Mouse (Mus musculus) cerebellum, adult 9-11 months (tissue): Measurements from ENCODE around the gene Mtmr4.

Experiments used
- DNase-seq: peaks from one replicate; pipeline ENCODE4 v3.0.0; 2022

Gene Mtmr4

DNA sequence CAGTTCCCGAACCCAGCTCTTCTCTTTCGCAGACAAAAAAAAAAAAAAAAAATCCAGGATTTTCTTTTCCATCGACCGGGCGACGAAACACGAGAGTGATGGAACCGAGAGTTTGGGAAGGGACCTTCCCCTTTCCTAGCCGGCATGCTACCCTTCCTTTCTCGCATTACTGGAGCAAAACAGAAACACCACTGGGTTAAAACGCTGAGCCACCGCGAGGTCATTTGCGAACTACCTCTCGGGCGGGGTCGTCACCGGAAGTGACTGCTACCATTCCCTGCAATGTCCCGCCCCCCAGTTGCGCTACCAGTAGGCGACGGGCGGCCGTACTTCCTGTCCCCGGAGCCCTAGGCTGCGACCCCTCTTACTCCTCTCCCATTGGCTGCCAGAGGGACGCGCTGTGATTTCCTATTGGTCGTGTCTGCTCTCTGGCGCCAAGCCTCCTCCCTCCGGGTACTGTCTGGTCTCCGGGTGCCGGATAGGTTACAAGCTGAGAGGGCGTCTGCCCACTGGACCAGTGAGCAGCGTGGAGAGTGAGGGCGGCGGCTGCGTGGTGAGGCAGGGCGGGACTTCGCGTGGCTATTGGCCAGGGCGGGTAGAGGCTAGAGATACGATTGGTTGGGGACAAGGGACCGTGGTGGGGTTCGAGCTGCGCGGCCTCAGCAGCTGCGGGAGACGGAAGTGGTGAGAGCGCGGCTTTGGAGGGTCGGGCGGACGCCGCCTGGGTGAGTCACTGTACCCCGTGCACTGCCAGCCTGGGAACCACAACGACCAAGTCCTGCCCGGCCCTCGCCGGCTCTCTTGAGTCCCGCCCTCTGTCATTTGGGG is at the start of gene Mtmr4:
Gene Mtmr4, plus strand, starts transcription at position 637 of the 828 bp plus-strand sequence.
- DNase-seq = peak; percentile 100

DNA sequence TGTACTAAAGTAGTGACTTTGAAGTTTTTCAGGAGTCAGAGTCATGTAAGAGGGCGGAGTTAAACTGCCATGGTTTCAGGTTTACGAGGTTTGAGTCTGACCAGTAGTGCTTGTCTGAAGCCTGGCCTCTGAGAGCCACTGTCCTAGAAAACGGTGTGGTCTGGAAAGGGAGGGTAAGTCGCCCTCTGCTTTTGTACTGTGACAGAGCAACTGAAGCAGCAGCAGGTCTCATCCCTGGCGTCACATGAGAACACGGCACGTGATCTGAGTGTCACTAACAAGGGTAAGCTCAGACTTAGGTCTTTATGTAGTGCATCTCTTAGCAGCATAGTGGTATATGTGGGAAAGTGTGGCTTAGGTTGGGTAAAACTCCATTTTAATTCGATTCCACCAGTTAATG is 49.7 kb upstream of the Mtmr4 start:
- DNase-seq = no peak

DNA sequence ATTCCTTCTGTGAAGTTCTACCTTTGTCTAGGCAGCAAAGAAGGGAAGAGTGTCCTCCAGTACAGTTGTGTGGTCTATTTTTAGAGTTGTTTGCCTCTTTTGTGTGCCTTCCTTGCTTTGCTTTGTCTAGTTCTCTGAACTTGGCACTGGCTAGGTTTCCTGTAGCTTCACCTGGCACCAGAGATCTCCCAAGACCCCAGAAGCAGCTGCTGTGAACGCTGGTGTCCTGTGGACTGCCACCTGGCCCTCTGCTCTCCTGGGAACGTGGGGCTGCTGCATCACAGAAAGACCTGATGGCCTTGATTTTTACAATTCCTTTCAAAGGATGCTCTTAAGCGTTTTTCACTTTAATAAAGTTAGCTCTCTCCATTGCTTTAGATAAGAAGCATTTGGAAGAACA is 49.1 kb upstream of the Mtmr4 start:
- DNase-seq = peak; percentile 45

DNA sequence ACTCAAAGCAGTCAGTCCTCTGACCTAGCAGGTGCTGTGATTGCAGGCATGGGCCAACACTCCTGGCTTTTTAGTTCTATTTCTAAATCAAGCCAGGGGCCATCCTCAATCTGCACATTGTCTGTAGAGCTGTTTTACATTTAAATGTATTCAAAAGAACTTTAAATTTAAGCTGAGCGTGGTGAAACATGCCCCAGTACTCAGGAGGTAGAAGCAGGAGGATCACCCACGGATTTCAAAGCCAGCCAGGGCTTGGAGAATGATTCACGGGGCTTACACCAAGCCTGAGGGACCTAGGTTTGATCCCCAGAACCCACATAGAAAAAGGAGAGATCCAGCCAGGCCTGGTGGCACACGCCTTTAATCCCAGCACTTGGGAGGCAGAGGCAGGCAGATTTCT is 38.6 kb upstream of the Mtmr4 start:
- DNase-seq = no peak

DNA sequence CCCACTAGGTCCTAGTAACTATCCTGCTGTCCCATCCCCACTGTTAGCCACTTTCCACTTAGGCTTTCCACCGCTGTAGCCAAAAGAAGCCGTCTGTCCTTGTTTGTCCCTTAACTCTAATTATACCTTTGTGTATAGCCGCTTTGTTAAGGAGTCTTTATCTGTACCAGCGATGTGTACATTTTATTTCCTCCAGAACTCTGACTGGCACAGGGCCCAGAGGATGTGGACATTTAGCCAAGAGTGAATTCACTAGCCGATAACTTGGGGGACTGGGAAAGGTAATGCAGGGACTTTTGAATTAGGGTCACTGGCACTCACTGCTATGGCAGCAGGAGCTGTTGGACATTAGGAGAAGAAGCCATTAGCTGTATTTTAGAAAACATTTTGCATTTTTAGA is 37.6 kb upstream of the Mtmr4 start:
- no peak for DNase-seq

DNA sequence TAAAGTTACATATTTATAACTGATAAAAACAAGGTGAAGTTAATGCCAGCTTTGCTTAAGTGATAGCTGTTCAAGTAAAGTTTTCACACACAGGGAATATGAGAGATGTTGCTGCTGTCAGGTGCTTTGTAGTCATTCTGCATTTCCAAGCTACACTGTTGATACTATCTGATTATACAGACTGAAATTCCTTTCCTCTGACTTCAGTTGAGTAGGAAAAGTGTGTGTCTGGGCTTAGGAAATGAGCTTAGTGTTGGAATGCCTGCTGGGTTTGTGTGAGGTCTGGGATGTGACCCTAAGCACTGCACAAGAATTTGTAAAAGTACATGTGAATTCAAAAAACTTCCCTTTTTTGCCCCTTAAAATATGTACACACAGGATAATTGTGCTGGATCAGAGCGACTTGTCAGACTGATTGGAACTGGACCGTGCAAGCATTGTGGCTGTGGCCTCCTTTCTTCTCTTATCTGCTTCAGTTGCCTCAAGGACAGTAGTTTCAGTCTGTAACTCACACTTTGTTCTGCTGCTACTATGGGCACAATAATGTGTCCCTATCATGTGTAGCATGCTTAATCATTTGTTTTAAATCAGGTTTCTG is 36.8 kb upstream of the Mtmr4 start:
- no peak for DNase-seq

DNA sequence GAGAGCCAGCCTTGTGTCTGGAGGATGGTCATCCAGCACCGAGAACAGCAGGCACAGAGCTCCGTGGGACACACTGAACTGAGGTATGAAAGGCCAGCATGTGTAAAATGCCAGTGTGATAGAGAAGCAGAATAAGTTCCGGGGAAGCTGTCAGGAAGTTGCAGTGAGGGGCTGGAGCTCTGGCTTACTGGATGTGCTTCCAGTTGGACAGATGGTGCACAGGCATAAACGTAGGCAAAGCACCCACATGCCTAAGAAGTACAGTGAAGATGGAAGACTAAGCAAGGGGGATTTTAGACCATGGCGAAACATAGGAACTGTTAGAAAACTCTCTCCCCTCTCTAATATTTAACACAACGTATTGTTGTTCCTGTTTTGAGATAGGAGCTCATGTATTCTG is 30.8 kb upstream of the Mtmr4 start:
- DNase-seq = no peak

DNA sequence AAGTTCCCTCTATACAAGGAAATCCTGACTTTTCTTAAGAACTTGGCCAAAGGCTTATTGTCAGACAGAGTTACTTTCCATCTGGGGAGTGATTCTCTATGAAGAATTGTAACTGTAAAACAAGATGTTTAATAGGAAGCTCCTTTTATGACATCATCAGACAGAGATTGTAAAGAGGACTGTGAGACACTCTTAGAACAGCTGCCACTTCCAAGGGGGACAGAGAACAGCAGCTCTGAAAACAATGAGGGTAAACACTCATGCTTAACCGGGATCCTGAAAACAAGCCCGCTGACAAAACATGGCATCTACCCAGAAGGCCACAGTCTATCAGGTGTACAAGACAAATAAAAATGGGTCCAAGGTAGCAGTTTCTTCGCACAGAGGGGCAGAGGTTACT is 25.5 kb upstream of the Mtmr4 start, which contains the start of gene Gm11492:
Gene Gm11492, plus strand, starts transcription at position 153 of the 400 bp plus-strand sequence.
- DNase-seq = no peak

DNA sequence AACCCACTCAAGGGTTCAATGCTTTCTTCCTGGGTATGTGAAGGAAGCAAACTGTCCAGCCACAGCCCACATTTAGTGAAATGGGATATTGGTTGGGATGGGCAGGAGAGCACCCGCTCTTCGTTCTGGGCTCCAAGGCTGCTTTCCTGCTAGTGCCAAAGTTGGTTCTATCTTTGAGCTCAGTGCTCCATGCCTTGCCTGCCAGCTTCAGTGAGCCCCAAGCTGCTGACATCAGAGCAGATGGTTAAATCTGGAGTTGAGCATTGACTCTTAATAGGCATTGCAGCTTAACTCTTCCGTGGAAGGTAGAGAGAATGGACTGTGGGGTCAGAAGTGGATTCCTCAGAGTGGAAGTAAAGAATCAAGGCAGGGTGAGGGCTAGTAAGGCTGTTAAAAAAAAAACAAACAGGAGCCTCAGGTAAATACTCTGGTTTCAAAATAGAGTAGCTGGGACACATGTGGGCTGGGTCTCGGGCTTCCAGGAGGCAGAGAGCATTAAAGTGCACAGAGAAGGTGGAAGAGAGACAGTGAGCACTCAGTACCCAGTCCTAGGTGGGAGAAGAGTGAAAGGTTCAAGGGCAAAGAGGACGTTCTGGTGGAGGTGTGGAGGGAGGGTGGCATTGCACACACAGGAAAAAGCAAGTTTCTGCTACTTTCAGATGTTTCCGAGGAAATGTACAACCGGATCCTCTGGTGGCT is 23.6 kb upstream of the Mtmr4 start, which contains the start of gene Sept4:
Gene Sept4, plus strand, starts transcription at position 649 of the 699 bp plus-strand sequence.
- no peak for DNase-seq

DNA sequence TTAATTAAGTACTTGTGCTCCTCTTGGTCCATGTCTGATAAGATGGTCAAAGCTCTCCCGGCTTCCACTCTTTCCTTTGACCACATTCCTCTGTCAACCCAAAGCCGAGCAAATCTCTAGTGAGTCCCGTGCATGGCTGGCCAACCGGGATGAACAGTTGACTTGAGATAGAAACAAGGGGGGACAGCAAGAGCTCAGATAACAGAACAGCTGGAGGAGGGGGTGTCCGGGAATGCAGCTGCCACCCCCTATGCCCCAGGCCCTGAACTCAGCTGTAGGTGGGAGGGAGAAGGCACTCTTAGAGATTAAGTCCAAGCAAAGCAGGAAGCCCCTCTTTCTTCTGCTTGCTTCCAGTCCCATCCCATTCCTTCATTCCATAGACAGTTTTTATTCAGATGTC is 21.2 kb upstream of the Mtmr4 start:
- no peak for DNase-seq

DNA sequence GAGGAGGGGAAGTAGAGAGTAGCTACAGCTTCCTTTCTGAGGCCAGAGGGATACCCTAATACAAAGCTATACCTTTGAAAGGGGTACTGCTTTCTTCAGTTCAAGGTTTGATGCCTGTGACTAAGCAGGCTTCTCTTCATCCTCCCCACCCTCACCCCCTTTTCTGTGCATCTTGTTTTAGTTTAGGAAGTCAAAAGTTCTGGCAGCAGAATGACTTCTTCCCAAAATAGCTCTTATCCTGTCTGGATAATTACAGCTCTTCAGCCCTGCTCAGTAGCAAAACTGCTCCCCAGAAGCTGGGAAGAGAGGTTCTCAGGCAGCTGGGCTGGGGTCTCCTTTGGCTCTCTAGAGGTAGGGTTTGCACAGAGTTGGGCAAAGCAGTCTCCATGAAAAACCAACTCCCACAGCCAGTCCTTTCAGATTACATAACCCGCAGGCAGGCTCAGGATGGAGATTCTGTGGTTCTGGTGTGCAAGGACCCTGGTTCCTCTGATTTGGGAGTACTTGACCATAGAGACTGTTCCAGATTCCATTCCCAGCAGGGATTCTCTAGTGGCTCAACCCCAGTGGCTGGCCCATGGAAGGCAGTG is 20.5 kb upstream of the Mtmr4 start:
- DNase-seq = no peak

DNA sequence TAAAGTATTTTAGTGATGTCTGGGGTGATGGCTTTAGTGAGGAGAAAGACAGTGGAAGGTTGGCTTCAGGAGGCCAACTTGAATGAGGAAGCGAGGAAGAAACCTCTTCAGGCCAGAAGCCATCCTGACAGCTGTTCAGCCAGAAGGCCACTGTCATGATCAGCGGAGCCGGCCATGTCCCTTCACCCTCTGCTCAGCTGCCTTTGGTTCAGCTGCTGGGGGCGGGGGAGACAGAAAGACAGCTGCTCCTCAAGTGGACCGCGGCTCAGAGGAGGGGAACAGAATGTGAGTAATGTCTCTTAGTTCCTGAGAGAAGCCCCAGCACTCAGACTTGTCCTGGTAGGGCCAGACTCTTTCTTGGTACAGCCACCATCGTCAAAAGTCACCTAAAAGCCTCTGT is 18.2 kb upstream of the Mtmr4 start:
- DNase-seq = no peak

DNA sequence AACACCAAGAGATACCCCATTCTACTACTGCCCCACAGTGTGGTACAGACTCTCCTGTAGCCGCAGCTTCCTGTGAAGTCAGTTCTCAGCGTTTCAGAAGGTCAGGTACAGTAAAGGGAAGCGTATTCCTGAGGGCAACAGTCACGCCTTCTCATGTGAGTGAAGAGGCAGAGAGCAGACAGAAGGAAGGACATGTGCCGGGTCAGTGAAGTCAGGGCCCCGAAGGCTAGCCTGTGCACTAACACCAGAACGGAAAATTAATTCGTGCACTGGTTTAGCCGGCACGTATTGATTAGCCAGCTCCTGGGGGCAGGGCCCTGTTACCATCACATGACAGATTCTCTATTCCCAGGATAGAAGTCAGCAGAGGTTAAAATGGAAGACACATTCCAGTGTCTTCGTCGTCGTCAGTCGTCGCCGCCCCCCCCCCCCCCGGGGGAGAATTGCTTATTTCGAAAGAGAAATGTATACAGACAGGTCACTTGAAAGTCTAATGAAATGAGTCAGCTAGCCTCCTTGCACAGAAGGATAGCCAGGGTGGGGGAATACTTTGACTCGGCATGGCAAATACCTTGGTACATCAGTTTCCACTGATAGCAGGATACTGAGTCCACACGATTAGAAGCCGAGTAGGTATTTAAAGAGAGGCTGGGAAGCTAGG is 17.3 kb upstream of the Mtmr4 start:
- no peak for DNase-seq

DNA sequence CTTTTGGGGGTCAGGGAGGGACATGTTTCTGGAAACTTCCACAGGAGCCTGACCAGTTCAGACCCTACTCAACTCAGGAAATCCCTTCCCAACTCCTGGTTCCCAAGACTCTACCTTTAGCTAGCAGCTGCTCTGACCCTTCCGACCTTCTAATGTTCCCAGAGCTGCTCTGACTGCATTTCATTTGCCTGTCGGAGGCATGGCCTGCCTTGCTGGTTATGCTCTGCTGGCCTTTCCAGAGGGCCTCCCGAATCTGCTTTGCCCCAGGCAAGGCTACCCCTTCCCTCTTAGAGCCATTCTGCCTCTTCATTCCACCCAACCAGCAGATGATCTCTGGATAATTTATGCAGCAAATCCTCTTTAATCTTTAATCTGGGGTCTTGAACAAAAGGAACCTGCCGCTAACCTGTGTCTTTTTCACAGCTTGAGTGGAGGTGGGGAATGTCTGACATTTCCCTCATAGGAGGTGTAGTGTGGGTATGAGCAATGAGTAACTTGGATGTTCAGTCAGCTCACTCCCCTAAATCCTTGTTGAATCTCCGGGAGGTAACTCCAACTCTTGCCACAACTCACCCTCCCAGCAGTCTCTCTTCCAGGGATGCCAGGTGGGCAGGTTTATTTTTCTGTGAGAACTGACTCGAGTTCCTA is 14.2 kb upstream of the Mtmr4 start:
- DNase-seq = peak; percentile 38

DNA sequence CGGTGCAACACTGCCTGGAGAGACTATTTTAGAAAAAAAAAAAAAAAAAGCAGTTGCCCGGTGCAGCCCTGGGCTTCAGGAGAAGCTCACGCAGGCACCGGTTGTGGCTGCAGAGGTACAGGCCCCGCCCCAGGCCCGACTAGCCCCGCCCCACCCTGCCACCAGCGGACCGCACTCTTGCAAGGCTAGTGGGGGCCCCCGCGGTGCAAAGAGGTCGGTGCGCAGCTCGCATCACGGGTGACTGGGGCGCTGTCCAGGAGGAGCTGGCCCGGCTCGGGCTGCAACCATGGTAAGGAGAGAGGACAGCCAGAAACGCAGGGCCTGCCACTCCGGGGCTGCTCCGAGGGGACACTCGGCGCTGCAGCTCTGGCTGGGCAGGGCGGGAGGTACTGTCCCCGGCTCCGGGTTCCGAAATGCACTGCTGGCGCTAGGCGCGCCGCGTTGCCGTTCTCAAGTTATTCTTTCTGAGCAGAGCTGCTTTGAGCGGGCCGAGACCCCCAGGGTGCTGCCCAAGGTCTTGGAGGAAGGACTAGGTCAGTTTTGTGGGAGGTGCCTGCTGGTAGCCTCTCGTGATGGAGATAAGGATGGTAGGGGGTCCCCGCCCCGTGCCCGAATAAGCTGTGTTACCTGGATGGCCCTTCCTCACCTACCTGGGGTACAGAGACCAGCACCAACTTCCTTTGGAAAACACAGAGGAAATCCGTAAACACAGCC is 13.6 kb upstream of the Mtmr4 start:
- peak; percentile 90 for DNase-seq

DNA sequence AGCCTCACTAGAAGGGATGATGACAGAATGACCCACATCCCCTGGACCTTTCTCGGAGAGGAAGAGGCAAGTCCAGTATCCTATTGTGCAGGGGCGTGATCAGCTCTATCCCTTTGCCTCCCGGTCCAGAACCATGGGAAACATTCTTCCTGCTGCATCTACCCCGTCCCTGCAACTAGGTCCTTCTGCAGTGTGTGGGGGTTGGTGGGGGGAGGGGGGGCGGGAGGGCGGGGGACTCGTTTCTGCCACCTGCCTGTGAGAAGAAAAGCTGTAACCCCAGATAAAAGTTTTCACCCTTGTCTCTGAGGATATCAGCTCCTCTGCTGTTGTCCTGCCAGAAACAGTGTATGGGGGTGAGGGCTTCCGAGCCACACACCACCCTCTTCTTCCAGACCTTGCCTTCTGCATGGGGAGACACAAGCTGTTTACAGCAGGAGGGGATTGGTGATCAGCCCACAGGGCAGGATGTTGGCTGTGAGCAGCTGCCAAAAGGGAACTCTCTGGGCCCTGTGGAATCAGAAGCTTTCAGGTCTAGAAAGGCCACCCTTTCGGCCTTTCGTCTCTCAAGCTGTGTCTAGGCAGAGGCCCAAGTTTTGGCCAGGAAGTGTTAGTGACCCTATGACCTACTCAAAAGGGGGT is 12.9 kb upstream of the Mtmr4 start:
- DNase-seq = peak; percentile 87

DNA sequence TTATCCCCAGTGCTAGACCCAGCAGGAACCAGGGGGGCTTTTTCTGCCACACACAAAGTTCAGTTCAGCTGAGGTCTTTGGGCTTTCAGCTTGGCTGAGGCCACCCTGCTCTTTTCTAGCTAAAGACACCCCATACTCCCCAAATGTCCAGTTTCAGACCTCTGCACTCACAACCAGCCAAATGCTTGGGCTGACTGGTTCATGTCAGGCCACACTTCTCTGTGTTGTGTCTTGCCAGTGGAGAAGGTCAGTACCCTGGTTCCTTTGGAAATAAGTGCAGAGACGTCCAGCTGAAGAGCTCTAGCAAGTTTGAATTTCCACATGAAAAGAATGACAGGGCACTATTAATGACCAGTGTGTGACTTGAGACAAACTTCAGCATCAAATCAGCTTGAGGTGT is 12.2 kb upstream of the Mtmr4 start:
- no peak for DNase-seq

DNA sequence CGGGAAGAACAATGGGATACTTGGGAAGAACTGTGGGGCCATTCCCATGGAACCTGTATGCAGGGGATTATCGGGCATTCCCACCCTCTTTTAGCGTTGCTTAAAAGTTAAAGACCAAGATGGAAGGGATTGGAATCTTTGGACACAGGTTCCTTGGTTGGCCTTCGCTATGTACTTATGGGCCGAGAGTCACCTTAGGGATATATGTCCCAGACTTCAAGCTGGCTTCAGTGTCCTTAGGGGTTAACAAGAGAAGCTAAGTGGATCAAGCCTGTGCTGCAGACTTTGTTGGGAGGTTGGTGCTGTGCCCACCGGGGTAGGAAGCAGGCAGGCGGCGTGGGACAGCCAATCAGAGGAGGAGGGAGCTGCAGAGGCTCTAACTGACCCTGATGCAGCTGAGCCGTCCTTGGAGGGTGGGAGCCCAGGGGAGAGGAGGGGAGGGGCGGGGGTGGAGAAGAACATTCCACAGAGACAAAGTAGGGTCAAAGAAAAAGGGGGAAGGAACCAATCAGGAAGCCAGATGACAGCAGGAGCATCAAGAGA is 11.3 kb upstream of the Mtmr4 start:
- peak; percentile 64 for DNase-seq

DNA sequence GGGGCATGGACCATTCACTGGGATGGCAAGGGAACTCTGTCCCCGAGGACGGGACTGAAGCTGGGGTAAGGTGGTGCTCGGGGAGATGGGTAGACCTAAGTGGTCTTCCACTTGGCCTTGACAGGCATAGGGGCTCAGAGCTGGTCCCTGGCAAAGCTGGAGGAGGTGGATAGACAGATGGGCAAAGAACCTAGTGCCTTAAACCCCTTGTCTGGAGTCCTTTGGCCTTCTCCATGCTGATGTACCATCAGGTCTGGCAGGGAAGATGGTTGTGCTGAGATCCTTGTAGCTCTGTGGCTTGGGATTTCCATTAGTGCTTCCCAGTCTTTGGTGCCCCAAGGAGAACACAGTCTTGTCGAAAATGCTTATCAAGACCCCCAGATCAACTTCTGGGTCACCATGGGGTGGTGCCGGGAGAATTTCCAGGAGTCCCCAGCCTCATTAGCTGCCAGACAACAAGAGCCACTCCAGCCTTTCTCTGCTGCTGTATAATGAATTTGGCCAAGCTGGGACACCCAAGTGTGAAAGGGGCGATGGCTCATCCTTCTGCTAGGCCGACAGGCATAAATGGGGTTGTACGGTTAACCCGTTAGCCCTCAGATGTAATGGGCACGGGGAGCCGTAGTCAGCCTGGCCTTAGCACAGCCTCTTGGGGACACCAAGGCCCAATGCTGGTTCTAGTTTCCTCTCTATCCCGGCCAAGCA is 10.6 kb upstream of the Mtmr4 start:
- peak; percentile 45 for DNase-seq
